Mouse (Mus musculus): ENCODE measurements around the gene Prpf39.

The Prpf39 gene

GRCm38 (mm10) chr12:65036190-65036870 lies at the start of gene Prpf39:
Gene Prpf39 (plus strand): TSS chr12:65036333.
- DNase-seq = peak; percentile 91

- DNase-seq = no peak
These were observed 28.4 kb upstream of the Prpf39 start for GRCm38 (mm10) chr12:65007725-65008124.

- no peak for DNase-seq
These were observed 13.3 kb upstream of the Prpf39 start for GRCm38 (mm10) chr12:65022842-65023241.

- no peak for DNase-seq
These were observed 319 bp upstream of the Prpf39 start for GRCm38 (mm10) chr12:65035839-65036189.

- DNase-seq = no peak
These were observed 886 bp downstream of the Prpf39 start for GRCm38 (mm10) chr12:65036892-65037545.

GRCm38 (mm10) chr12:65037546-65037937 lies 1.4 kb downstream of the Prpf39 start:
- no peak for DNase-seq

- no peak for DNase-seq
These were observed 12.7 kb downstream of the Prpf39 start for GRCm38 (mm10) chr12:65048799-65049198.

GRCm38 (mm10) chr12:65058203-65058602 lies 22.1 kb downstream of the Prpf39 start:
- DNase-seq = no peak

GRCm38 (mm10) chr12:65061082-65061481 lies 24.9 kb downstream of the Prpf39 start:
- no peak for DNase-seq

- DNase-seq = no peak
These were observed 29.1 kb downstream of the Prpf39 start for GRCm38 (mm10) chr12:65065241-65065640.

- no peak for DNase-seq
These were observed 30.1 kb downstream of the Prpf39 start for GRCm38 (mm10) chr12:65066234-65066633.

- no peak for DNase-seq
These were observed 32.3 kb downstream of the Prpf39 start for GRCm38 (mm10) chr12:65068409-65068808.

GRCm38 (mm10) chr12:65072911-65073610 lies 36.9 kb downstream of the Prpf39 start:
- DNase-seq = no peak

- peak; percentile 98 for DNase-seq
These were observed 37.6 kb downstream of the Prpf39 start, which contains the start of gene Fkbp3 for GRCm38 (mm10) chr12:65073611-65074178. Gene Fkbp3 (minus strand): TSS chr12:65074007.

GRCm38 (mm10) chr12:65074651-65075050 lies 38.5 kb downstream of the Prpf39 start:
- peak; percentile 21 for DNase-seq

- DNase-seq = peak; percentile 89
These were observed 39.1 kb downstream of the Prpf39 start, which contains the start of gene Fancm for GRCm38 (mm10) chr12:65075085-65075732. Gene Fancm (plus strand): TSS chr12:65075603.

- no peak for DNase-seq
These were observed 39.7 kb downstream of the Prpf39 start for GRCm38 (mm10) chr12:65075733-65076310.

- peak; percentile 16 for DNase-seq
These were observed 40.8 kb downstream of the Prpf39 start for GRCm38 (mm10) chr12:65076906-65077305.

- DNase-seq = no peak
These were observed 72.6 kb downstream of the Prpf39 start for GRCm38 (mm10) chr12:65108746-65109145.

- no peak for DNase-seq
These were observed 75.4 kb downstream of the Prpf39 start for GRCm38 (mm10) chr12:65111503-65111902.

- no peak for DNase-seq
These were observed 76.7 kb downstream of the Prpf39 start for GRCm38 (mm10) chr12:65112811-65113210.

Measured in cerebellum, adult 11-12 months (tissue).